Mouse (Mus musculus) embryonic facial prominence, embryonic 14.5 days (tissue): ENCODE data around the gene Plekhg5. TPM values are rescaled to one million over a fixed set of nuclear protein-coding genes. Genes with fewer than 3 reads are reported as not detected.
A peak's percentile ranks its signal among the peaks of the same experiment; 100 is the strongest.

Experiments used
- ATAC-seq: fragments of 200-750 bp; cut with Nextera tagmentation; 2 replicates; pipeline ENCODE4 v1.8.0; 2017; ENCODE audit warnings: low read depth, moderate number of reproducible peaks, moderate TSS enrichment
- DNase-seq: peaks from one replicate; pipeline ENCODE4 v3.0.0-alpha.2; 2015; ENCODE audit warnings: low spot score
- H3K27ac ChIP-seq: fragments of 300-500 bp; sonication (generic); replicated peaks from 2 replicates; pipeline ENCODE4 v1.5.1; 2014; ENCODE audit warnings: low read depth, mild to moderate bottlenecking, low read length, moderate library complexity
- H3K27me3 ChIP-seq: fragments of 300-500 bp; sonication (generic); replicated peaks from 2 replicates; pipeline ENCODE4 v1.6.1; 2014; ENCODE audit warnings: low read length; ENCODE audit not compliant: control insufficient read depth, insufficient read depth
- H3K36me3 ChIP-seq: fragments of 300-500 bp; sonication (generic); 2 replicates; pipeline ENCODE4 v1.6.1; 2014; ENCODE audit warnings: low read length, mixed read lengths; ENCODE audit not compliant: control insufficient read depth, insufficient read depth
- H3K4me1 ChIP-seq: fragments of 300-500 bp; sonication (generic); 2 replicates; pipeline ENCODE4 v1.6.1; 2014; ENCODE audit warnings: antibody characterized with exemption, low read length; ENCODE audit not compliant: control insufficient read depth, insufficient read depth
- H3K4me2 ChIP-seq: fragments of 300-500 bp; sonication (generic); 2 replicates; pipeline ENCODE4 v1.6.1; 2014; ENCODE audit warnings: low read depth, mild to moderate bottlenecking, low read length, moderate library complexity, mixed read lengths
- H3K4me3 ChIP-seq: fragments of 300-500 bp; sonication (generic); 2 replicates; pipeline ENCODE4 v1.5.1; 2014; ENCODE audit warnings: low read depth, mild to moderate bottlenecking, low read length
- H3K9ac ChIP-seq: fragments of 300-500 bp; sonication (generic); 2 replicates; pipeline ENCODE4 v1.6.1; 2014; ENCODE audit warnings: low read depth, mild to moderate bottlenecking, low read length, moderate library complexity, mixed read lengths
- H3K9me3 ChIP-seq: fragments of 300-500 bp; sonication (generic); 2 replicates; pipeline ENCODE4 v1.6.1; 2016; ENCODE audit warnings: low read length; ENCODE audit not compliant: control insufficient read depth
- WGBS: fragments of 180-500 bp; shearing (Covaris S2); extraction: QIAGEN DNeasy Blood & Tissue Kit; methylation state at CpG from one replicate; pipeline ENCODE4 v1.1.7; 2014; 5-methylcytosine and 5-hydroxymethylcytosine counted together
- polyA plus RNA-seq: library from polyadenylated mRNA; unstranded; fragments of >200 nt; fragmentation: Nextera tagmentation; extraction: Ambion mirVana; gene quantifications from 2 replicates; pipeline ENCODE4 v1.2.1, GENCODE M21; 2014

Plekhg5 gene
- polyA plus RNA-seq, 1 experiment from 2014 or later: 12.0 TPM

DNA sequence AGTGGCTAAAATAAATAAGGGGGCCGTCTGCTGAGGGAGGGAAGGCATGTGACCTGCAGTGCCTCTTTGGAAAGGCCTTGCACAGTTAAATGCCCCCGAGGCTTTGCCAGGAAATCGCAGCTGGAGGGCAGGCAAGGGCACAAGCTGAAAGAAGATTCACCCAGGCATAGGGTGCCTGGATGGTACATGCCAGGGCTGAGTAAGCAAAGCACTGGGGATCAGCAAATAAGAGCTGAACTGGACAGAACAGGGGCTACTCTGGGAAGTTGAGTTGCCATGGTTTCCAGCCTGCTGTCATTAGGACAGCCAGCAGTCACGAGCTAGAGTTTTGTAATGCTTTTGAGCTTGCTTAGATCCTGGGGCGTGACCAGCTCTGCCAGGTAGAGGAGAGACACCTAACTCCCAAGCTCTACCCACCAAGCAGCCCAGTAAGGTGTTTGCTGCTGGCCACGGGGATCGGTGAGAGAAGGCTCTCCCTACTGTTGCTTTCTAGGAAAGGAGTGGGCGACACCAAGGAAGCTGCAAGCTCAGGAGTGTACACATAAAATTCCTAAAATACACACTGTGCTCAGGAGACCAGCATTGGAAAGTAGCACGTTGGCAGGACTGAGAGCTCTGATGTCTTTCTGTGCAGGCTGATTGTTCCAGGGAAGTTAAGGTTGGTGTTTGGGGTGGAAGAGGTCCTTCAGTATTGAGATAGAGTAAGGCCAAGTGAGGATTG, 9.7 kb upstream of the Plekhg5 start:
- Histone ChIP-seq H3K36me3 (peaks cover 41% of the 10 kb centered on the region), H3K9me3 (no peaks in the 10 kb centered on the region), H3K27ac (no peak overlapping the region), H3K4me1 (no peaks in the 10 kb centered on the region), H3K9ac (no peak overlapping the region), H3K4me3 (no peak overlapping the region), H3K4me2 (no peak overlapping the region), H3K27me3 (no peaks in the 10 kb centered on the region)
- ATAC-seq (no peak), DNase-seq (no peak)
- 74% methylated on average over 9 of the region's 9 CpGs for WGBS

DNA sequence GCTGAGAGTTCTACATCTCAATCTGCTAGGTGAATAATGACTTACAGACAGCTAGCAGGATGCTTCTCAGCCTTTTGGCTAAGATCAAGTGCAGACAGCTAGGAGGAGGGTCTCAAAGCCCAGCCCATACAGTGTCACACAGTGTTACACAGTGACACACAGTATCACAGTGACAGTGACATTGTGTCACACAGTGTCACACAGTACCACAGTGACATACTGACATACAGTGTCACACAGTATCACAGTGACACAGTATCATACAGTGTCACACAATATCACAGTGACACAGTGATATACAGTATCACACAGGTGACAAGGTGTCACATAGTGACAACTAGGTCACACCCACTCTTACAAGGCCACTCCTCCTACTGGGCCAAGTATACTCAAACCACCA, 5.0 kb upstream of the Plekhg5 start:
- H3K27ac ChIP-seq: no peak overlapping the region
- no peaks in the 10 kb centered on the region for H3K4me1 ChIP-seq
- no peak overlapping the region for H3K4me2 ChIP-seq
- H3K9me3 ChIP-seq: no peaks in the 10 kb centered on the region
- H3K9ac ChIP-seq: no peak overlapping the region
- no peaks in the 10 kb centered on the region for H3K27me3 ChIP-seq
- no peak overlapping the region for H3K4me3 ChIP-seq
- ATAC-seq (no peak), DNase-seq (no peak)
- H3K36me3 ChIP-seq: no peaks in the 10 kb centered on the region

DNA sequence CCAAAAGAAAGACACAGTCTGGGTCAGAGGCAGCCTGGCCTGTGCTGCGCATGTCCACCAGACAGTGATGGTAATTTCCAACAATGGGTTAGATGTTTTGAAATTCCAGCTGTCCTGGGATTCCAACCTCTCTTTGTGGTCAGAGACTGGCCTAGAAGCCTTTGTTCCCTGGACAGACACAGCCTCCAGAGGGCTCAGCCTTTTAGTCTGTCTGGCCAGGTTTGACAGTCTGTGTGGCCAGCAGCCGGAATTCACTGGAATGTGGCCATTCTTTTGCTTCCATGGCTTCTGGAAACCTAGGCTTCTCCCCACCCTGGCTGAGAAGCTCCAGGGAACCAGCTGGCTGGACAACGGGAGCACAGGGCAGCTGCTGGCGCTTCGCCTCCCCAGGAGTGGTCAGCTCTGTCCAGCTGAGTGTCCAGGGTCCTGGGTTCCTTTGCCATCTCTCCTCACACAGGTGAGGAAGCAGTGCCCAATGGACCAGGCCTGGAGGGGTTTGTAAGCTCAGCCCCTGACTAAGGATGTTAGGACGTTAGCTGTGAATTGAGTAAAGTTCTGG, 4.1 kb upstream of the Plekhg5 start:
- Histone ChIP-seq H3K4me1 (peaks cover 3% of the 10 kb centered on the region; the same call in 1 of the 2 replicates), H3K9me3 (no peaks in the 10 kb centered on the region), H3K4me2 (no peak overlapping the region), H3K4me3 (no peak overlapping the region), H3K27me3 (no peaks in the 10 kb centered on the region), H3K27ac (no peak overlapping the region), H3K9ac (no peak overlapping the region), H3K36me3 (no peaks in the 10 kb centered on the region)
- WGBS: 69% methylated on average over 6 of the region's 6 CpGs
- no peak for ATAC-seq
- DNase-seq: no peak

DNA sequence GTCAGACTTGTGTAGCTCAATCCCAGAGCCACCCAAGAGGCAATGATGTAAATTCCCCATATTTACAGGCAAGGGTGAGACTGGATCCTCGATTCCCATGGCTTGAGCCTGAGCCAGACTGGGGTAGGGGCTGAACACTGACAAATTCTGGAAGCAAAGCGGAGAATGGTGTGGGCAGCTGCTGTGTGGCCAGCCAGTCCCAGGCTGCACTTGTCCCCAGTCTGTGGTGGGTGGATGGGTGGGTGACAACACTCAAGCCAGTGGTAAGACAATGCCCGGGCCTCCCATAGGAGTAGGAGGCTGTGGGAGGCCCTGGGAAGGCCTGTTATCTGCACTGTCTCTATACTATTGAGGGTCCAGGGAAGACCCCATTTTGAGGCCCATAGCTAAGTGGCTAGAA, 3.1 kb upstream of the Plekhg5 start:
- no peak overlapping the region for H3K9ac ChIP-seq
- no peak for DNase-seq

DNA sequence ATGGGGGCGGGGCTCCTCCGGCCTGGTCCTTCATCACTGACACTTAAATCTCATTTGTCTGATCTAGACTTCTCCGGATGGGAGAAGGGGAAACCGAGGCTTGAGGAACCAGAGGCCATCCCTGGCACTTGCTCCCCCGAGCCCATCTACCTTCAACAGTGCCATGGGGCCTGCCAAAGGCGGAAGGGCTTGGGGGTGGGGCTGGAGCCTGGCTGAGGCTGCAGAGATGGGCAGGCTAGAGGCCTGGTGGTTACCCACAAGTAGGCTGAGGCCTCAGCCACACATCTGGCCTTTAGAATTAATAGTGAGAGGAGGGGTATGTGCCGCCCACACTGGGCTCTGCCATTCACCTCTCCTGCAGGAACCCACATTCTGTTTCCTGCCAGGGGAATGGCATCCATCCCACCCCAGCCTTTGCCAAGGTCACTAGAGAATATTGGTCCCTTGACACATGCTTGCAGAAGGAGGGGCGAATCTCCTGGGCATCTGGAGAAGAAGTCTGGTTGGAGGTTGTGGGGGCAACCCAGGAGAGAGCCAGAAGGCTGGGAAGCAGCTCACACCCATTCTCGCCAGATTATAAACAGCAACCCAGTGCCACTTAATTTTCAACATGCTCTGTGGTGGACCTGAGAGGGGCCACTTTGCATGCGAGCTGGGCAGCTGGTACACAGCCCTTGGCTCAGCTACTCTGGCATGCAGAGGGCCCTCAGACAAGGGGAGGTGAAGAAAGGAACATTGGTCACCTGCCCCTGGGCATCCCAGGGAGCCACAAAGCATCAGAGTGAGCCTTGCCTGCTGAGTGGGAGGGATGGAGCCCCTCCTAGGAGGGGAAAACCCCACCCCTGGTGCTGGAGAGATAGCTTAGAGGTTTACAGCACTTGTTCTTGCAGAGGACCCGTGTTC, 1.6 kb upstream of the Plekhg5 start:
- Histone ChIP-seq H3K27ac (no peak overlapping the region), H3K4me1 (peaks cover 9% of the 10 kb centered on the region; the same call in 1 of the 2 replicates), H3K4me2 (no peak overlapping the region), H3K9ac (no peak overlapping the region), H3K9me3 (no peaks in the 10 kb centered on the region), H3K27me3 (no peaks in the 10 kb centered on the region), H3K4me3 (no peak overlapping the region), H3K36me3 (no peaks in the 10 kb centered on the region)
- ATAC-seq (0 out of 2 replicates have a peak, but pooled peaks have one; percentile 30), DNase-seq (no peak)
- WGBS: 69% methylated on average over 11 of the region's 11 CpGs

More for the DNA sequence above, 3.1 kb upstream of the Plekhg5 start:
- Histone ChIP-seq H3K36me3 (no peaks in the 10 kb centered on the region), H3K4me3 (no peak overlapping the region), H3K27me3 (no peaks in the 10 kb centered on the region), H3K4me1 (peaks cover 9% of the 10 kb centered on the region; the same call in 1 of the 2 replicates), H3K4me2 (no peak overlapping the region), H3K27ac (no peak overlapping the region), H3K9me3 (no peaks in the 10 kb centered on the region)
- 92% methylated on average over 3 of the region's 3 CpGs for WGBS
- no peak for ATAC-seq

DNA sequence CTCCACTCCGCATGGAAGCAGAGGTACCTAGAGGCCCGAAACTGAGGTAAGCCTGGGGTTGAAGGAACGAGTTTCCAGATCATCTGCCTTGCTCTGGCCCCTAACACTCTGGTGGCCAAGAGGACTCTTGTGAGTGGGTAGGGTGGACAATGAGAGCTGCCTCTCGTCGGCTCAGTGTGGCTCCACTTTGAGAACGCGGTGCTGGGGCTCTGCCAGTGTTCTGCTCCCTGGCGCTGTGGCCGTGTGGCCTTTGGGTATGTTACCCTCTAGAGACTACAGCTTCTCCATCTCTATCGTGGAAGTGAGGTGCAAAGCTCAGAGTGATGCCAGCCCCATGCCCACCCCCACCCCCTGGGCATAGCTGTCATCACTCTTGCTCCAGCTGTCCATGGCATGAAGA, 357 bp downstream of the Plekhg5 start:
- Histone ChIP-seq H3K9ac (no peak overlapping the region), H3K27ac (no peak overlapping the region), H3K36me3 (no peaks in the 10 kb centered on the region), H3K27me3 (no peaks in the 10 kb centered on the region), H3K4me1 (peaks cover 9% of the 10 kb centered on the region; the same call in 1 of the 2 replicates), H3K4me3 (no peak overlapping the region), H3K9me3 (no peaks in the 10 kb centered on the region), H3K4me2 (no peak overlapping the region)
- DNase-seq: no peak
- ATAC-seq: no peak
- 72% methylated on average over 10 of the region's 10 CpGs for WGBS

DNA sequence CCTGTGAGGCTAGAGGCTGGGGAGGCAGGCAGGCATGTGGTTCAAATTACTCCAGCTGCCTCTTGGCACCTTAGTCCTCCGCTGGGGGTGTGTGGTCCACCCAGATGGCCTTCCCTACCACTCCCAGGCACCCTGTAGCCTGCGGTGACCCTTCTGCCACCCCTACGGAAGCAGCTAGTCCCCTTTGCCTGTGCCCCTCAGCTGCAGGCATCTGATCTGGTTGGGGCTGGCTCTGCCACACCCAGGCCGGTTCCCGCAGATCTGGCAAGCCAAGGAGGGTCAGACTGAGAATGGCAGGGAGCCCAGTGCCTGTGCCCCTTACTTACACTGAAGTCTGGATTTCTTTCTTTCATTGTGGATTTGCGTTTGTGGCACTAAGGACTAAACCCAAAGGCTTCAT, 1.4 kb downstream of the Plekhg5 start:
- H3K9ac ChIP-seq: no peak overlapping the region
- no peak overlapping the region for H3K4me3 ChIP-seq
- ATAC-seq: no peak
- WGBS: 77% methylated on average over 6 of the region's 6 CpGs
- H3K4me2 ChIP-seq: no peak overlapping the region
- H3K4me1 ChIP-seq: peaks cover 9% of the 10 kb centered on the region; the same call in 1 of the 2 replicates
- no peaks in the 10 kb centered on the region for H3K9me3 ChIP-seq
- H3K36me3 ChIP-seq: no peaks in the 10 kb centered on the region
- H3K27me3 ChIP-seq: no peaks in the 10 kb centered on the region
- peak; percentile 38 for DNase-seq
- no peak overlapping the region for H3K27ac ChIP-seq

DNA sequence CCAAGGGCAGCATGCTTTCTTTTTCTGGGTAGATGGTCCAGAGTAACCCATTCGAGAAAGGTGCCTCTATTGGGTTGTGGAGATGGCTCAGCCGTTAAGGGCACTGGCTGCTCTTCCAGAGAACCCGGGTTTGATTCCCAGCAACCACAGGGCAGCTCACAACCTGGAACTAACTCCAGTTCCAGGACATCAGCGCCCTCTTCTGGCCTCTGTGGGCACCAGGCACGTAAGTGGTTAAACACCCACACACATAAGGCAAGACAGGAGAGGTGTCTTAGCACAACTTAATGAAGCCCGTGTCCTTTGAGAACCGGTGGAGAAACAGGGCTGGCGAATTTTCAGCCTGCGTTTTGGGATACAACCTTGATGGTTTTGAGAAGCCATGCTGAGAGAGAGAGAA, 2.2 kb downstream of the Plekhg5 start:
- ATAC-seq: no peak
- DNase-seq: no peak
- Histone ChIP-seq H3K4me1 (peaks cover 9% of the 10 kb centered on the region; the same call in 1 of the 2 replicates), H3K27me3 (no peaks in the 10 kb centered on the region), H3K27ac (no peak overlapping the region), H3K4me3 (no peak overlapping the region), H3K9ac (no peak overlapping the region), H3K4me2 (no peak overlapping the region), H3K36me3 (no peaks in the 10 kb centered on the region), H3K9me3 (no peaks in the 10 kb centered on the region)
- WGBS: 84% methylated on average over 9 of the region's 9 CpGs
